Mouse (Mus musculus): ENCODE results near the gene Rbms3. TPM values are rescaled to one million over a fixed set of nuclear protein-coding genes. Genes with fewer than 3 reads are reported as not detected.

Gene Rbms3
- polyA plus RNA-seq, 1 experiment from 2014 or later, result 75.1 TPM

- ATAC-seq, result no peak
- Histone ChIP-seq H3K27me3 (replicated peaks; ENCODE audit: control insufficient read depth, insufficient read depth, low read length) (no peaks in the 10 kb centered on the region), H3K27ac (ENCODE audit: low read depth, low read length) (no peak overlapping the region), H3K4me3 (ENCODE audit: low read length) (no peak overlapping the region), H3K9ac (ENCODE audit: low read depth, low read length) (no peak overlapping the region), H3K36me3 (ENCODE audit: control insufficient read depth, insufficient read depth, low read length) (no peaks in the 10 kb centered on the region), H3K4me2 (ENCODE audit: low read length) (no peak overlapping the region), H3K9me3 (ENCODE audit: control insufficient read depth, low read length) (peaks cover 3% of the 10 kb centered on the region; the same call in 1 of the 2 replicates), H3K4me1 (ENCODE audit: control insufficient read depth, insufficient read depth, low read depth, low read length) (peaks cover 6% of the 10 kb centered on the region; the same call in 1 of the 2 replicates)
- 93% methylated on average over 7 of the region's 7 CpGs for WGBS
Observed at GRCm38 (mm10) chr9:117243365-117243764, 386.3 kb downstream of the Rbms3 start.

- no peak overlapping the region for H3K4me2 ChIP-seq (ENCODE audit: low read length)
- WGBS, result 78% methylated on average over 6 of the region's 6 CpGs
- H3K4me1 ChIP-seq (ENCODE audit: control insufficient read depth, insufficient read depth, low read depth, low read length), result no peaks in the 10 kb centered on the region
- H3K9me3 ChIP-seq (ENCODE audit: control insufficient read depth, low read length), result no peaks in the 10 kb centered on the region
- H3K27me3 ChIP-seq (replicated peaks; ENCODE audit: control insufficient read depth, insufficient read depth, low read length), result no peaks in the 10 kb centered on the region
- no peak overlapping the region for H3K27ac ChIP-seq (ENCODE audit: low read depth, low read length)
- no peak overlapping the region for H3K4me3 ChIP-seq (ENCODE audit: low read length)
- no peak for ATAC-seq
- H3K36me3 ChIP-seq (ENCODE audit: control insufficient read depth, insufficient read depth, low read length), result no peaks in the 10 kb centered on the region
- H3K9ac ChIP-seq (ENCODE audit: low read depth, low read length), result no peak overlapping the region
Observed at GRCm38 (mm10) chr9:117234726-117235075, 395.0 kb downstream of the Rbms3 start.

GRCm38 (mm10) chr9:117234065-117234725, 395.5 kb downstream of the Rbms3 start:
- ATAC-seq, result no peak
- H3K4me3 ChIP-seq (ENCODE audit: low read length), result no peak overlapping the region
- H3K36me3 ChIP-seq (ENCODE audit: control insufficient read depth, insufficient read depth, low read length), result no peaks in the 10 kb centered on the region
- no peak overlapping the region for H3K4me2 ChIP-seq (ENCODE audit: low read length)
- no peaks in the 10 kb centered on the region for H3K4me1 ChIP-seq (ENCODE audit: control insufficient read depth, insufficient read depth, low read depth, low read length)
- H3K9ac ChIP-seq (ENCODE audit: low read depth, low read length), result no peak overlapping the region
- no peaks in the 10 kb centered on the region for H3K9me3 ChIP-seq (ENCODE audit: control insufficient read depth, low read length)
- H3K27ac ChIP-seq (ENCODE audit: low read depth, low read length), result no peak overlapping the region
- 91% methylated on average over 5 of the region's 5 CpGs for WGBS
- no peaks in the 10 kb centered on the region for H3K27me3 ChIP-seq (replicated peaks; ENCODE audit: control insufficient read depth, insufficient read depth, low read length)

GRCm38 (mm10) chr9:117222741-117223140, 407.0 kb downstream of the Rbms3 start:
- Histone ChIP-seq H3K4me1 (ENCODE audit: control insufficient read depth, insufficient read depth, low read depth, low read length) (no peaks in the 10 kb centered on the region), H3K9ac (ENCODE audit: low read depth, low read length) (no peak overlapping the region), H3K27ac (ENCODE audit: low read depth, low read length) (no peak overlapping the region), H3K27me3 (replicated peaks; ENCODE audit: control insufficient read depth, insufficient read depth, low read length) (no peaks in the 10 kb centered on the region), H3K4me2 (ENCODE audit: low read length) (no peak overlapping the region), H3K36me3 (ENCODE audit: control insufficient read depth, insufficient read depth, low read length) (no peaks in the 10 kb centered on the region), H3K4me3 (ENCODE audit: low read length) (no peak overlapping the region), H3K9me3 (ENCODE audit: control insufficient read depth, low read length) (no peaks in the 10 kb centered on the region)
- WGBS, result 85% methylated on average over 8 of the region's 8 CpGs
- no peak for ATAC-seq

GRCm38 (mm10) chr9:117221481-117221880, 408.2 kb downstream of the Rbms3 start:
- Histone ChIP-seq H3K4me3 (ENCODE audit: low read length) (no peak overlapping the region), H3K36me3 (ENCODE audit: control insufficient read depth, insufficient read depth, low read length) (no peaks in the 10 kb centered on the region), H3K9ac (ENCODE audit: low read depth, low read length) (no peak overlapping the region), H3K4me1 (ENCODE audit: control insufficient read depth, insufficient read depth, low read depth, low read length) (no peaks in the 10 kb centered on the region), H3K27me3 (replicated peaks; ENCODE audit: control insufficient read depth, insufficient read depth, low read length) (no peaks in the 10 kb centered on the region), H3K27ac (ENCODE audit: low read depth, low read length) (no peak overlapping the region), H3K9me3 (ENCODE audit: control insufficient read depth, low read length) (no peaks in the 10 kb centered on the region), H3K4me2 (ENCODE audit: low read length) (no peak overlapping the region)
- no peak for ATAC-seq
- 80% methylated on average over 4 of the region's 4 CpGs for WGBS

- WGBS, result 68% methylated on average over 9 of the region's 9 CpGs
- Histone ChIP-seq H3K9ac (ENCODE audit: low read depth, low read length) (no peak overlapping the region), H3K36me3 (ENCODE audit: control insufficient read depth, insufficient read depth, low read length) (no peaks in the 10 kb centered on the region), H3K27me3 (replicated peaks; ENCODE audit: control insufficient read depth, insufficient read depth, low read length) (no peaks in the 10 kb centered on the region), H3K4me2 (ENCODE audit: low read length) (no peak overlapping the region), H3K27ac (ENCODE audit: low read depth, low read length) (no peak overlapping the region), H3K4me1 (ENCODE audit: control insufficient read depth, insufficient read depth, low read depth, low read length) (no peaks in the 10 kb centered on the region), H3K9me3 (ENCODE audit: control insufficient read depth, low read length) (no peaks in the 10 kb centered on the region), H3K4me3 (ENCODE audit: low read length) (no peak overlapping the region)
- no peak for ATAC-seq
Observed at GRCm38 (mm10) chr9:117216026-117216755, 413.5 kb downstream of the Rbms3 start.

GRCm38 (mm10) chr9:117212023-117212422, 417.7 kb downstream of the Rbms3 start:
- no peaks in the 10 kb centered on the region for H3K4me1 ChIP-seq (ENCODE audit: control insufficient read depth, insufficient read depth, low read depth, low read length)
- no peak overlapping the region for H3K27ac ChIP-seq (ENCODE audit: low read depth, low read length)
- no peaks in the 10 kb centered on the region for H3K9me3 ChIP-seq (ENCODE audit: control insufficient read depth, low read length)
- no peak overlapping the region for H3K4me2 ChIP-seq (ENCODE audit: low read length)
- H3K36me3 ChIP-seq (ENCODE audit: control insufficient read depth, insufficient read depth, low read length), result no peaks in the 10 kb centered on the region
- WGBS, result 49% methylated on average over 4 of the region's 4 CpGs
- ATAC-seq, result no peak
- H3K4me3 ChIP-seq (ENCODE audit: low read length), result no peak overlapping the region
- H3K9ac ChIP-seq (ENCODE audit: low read depth, low read length), result no peak overlapping the region
- no peaks in the 10 kb centered on the region for H3K27me3 ChIP-seq (replicated peaks; ENCODE audit: control insufficient read depth, insufficient read depth, low read length)

GRCm38 (mm10) chr9:117210344-117210743, 419.4 kb downstream of the Rbms3 start:
- H3K36me3 ChIP-seq (ENCODE audit: control insufficient read depth, insufficient read depth, low read length), result no peaks in the 10 kb centered on the region
- WGBS, result 60% methylated on average over 2 of the region's 2 CpGs
- no peak overlapping the region for H3K9ac ChIP-seq (ENCODE audit: low read depth, low read length)
- H3K4me1 ChIP-seq (ENCODE audit: control insufficient read depth, insufficient read depth, low read depth, low read length), result peaks cover 7% of the 10 kb centered on the region
- H3K9me3 ChIP-seq (ENCODE audit: control insufficient read depth, low read length), result no peaks in the 10 kb centered on the region
- no peaks in the 10 kb centered on the region for H3K27me3 ChIP-seq (replicated peaks; ENCODE audit: control insufficient read depth, insufficient read depth, low read length)
- H3K27ac ChIP-seq (ENCODE audit: low read depth, low read length), result no peak overlapping the region
- H3K4me3 ChIP-seq (ENCODE audit: low read length), result no peak overlapping the region
- no peak overlapping the region for H3K4me2 ChIP-seq (ENCODE audit: low read length)
- ATAC-seq, result no peak

GRCm38 (mm10) chr9:117205395-117205794, 424.3 kb downstream of the Rbms3 start:
- Histone ChIP-seq H3K36me3 (ENCODE audit: control insufficient read depth, insufficient read depth, low read length) (no peaks in the 10 kb centered on the region), H3K4me3 (ENCODE audit: low read length) (no peak overlapping the region), H3K27ac (ENCODE audit: low read depth, low read length) (no peak overlapping the region), H3K9me3 (ENCODE audit: control insufficient read depth, low read length) (no peaks in the 10 kb centered on the region), H3K9ac (ENCODE audit: low read depth, low read length) (no peak overlapping the region), H3K27me3 (replicated peaks; ENCODE audit: control insufficient read depth, insufficient read depth, low read length) (no peaks in the 10 kb centered on the region), H3K4me1 (ENCODE audit: control insufficient read depth, insufficient read depth, low read depth, low read length) (peaks cover 7% of the 10 kb centered on the region), H3K4me2 (ENCODE audit: low read length) (no peak overlapping the region)
- no peak for ATAC-seq
- 77% methylated on average over 6 of the region's 6 CpGs for WGBS
